Mouse (Mus musculus): ENCODE measurements at regions not wholly inside any gene's neighbourhood (a gene's known extent, or its start where the extent isn't known, plus 50 kb on each side); places are given as distances from the start of the nearest gene placed in this dataset.

DNA sequence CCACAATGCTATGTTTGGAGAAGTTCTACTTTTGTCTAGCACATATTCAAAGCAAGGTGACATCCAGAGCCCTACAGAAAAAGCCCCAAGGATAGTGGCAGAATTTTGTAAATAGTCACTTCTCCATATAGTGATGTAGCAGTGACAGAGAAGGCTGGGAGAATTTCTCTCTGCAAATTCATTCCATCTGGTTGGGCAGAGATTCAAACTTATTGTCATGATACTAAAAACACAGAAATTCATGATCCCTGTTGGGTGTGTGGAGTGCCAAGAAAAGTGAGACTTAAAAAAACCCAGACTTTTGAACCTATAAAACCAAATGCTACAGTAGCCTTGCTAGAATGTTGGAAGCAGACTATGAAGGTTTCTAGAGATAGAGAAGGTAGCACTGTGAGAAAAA lies 983.0 kb downstream of the Serpinb8 start:
- H3K4me1 ChIP-seq (ENCODE audit: control insufficient read depth, insufficient read depth, low read length): no peaks in the 10 kb centered on the region
- no peaks in the 10 kb centered on the region for H3K36me3 ChIP-seq (replicated peaks; ENCODE audit: control insufficient read depth, insufficient read depth, low read depth, low read length)
- no peak overlapping the region for H3K4me3 ChIP-seq (ENCODE audit: low read depth, low read length)
- H3K9ac ChIP-seq (replicated peaks; ENCODE audit: low read length): no peak overlapping the region
- H3K27ac ChIP-seq (replicated peaks; ENCODE audit: low read depth, low read length): no peak overlapping the region
- H3K27me3 ChIP-seq (ENCODE audit: control insufficient read depth, insufficient read depth, low read length): no peaks in the 10 kb centered on the region
- DNase-seq (ENCODE audit: low spot score): no peak
- ATAC-seq (replicated peaks; ENCODE audit: insufficient number of reproducible peaks, low FRiP score, low TSS enrichment, low read depth): no peak
- no peaks in the 10 kb centered on the region for H3K9me3 ChIP-seq (replicated peaks; ENCODE audit: control insufficient read depth, low read length)
- H3K4me2 ChIP-seq (ENCODE audit: low read depth, low read length): no peak overlapping the region

GRCm38 (mm10) chr1:108576806-108577205 lies 987.0 kb downstream of the Serpinb8 start:
- Histone ChIP-seq H3K9me3 (replicated peaks; ENCODE audit: control insufficient read depth, low read length) (no peaks in the 10 kb centered on the region), H3K27me3 (ENCODE audit: control insufficient read depth, insufficient read depth, low read length) (no peaks in the 10 kb centered on the region), H3K4me2 (ENCODE audit: low read depth, low read length) (no peak overlapping the region), H3K4me3 (ENCODE audit: low read depth, low read length) (no peak overlapping the region), H3K9ac (replicated peaks; ENCODE audit: low read length) (no peak overlapping the region), H3K4me1 (ENCODE audit: control insufficient read depth, insufficient read depth, low read length) (no peaks in the 10 kb centered on the region), H3K36me3 (replicated peaks; ENCODE audit: control insufficient read depth, insufficient read depth, low read depth, low read length) (no peaks in the 10 kb centered on the region), H3K27ac (replicated peaks; ENCODE audit: low read depth, low read length) (no peak overlapping the region)
- WGBS: 82% methylated on average over 6 of the region's 6 CpGs
- DNase-seq (ENCODE audit: low spot score): no peak
- ATAC-seq (replicated peaks; ENCODE audit: insufficient number of reproducible peaks, low FRiP score, low TSS enrichment, low read depth): no peak

DNA sequence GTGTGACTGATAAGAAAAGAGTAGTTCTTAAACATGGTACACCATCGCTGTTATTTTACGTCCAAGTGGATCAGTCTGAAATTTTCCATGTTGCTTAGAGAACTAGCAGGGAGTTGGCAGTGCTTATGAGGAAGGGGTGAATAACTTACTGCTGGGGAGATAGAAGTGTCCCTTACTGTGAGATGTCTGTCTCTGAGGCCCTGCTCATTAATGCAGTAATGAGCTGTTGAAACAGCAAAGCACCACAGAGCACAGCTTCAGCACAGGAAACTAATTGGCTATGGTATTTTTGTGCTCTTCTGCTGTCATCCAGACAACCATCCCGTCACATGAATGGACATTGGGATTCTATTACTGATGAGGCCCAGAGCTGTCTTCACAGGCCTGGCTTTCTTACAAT lies 988.0 kb downstream of the Serpinb8 start:
- Histone ChIP-seq H3K36me3 (replicated peaks; ENCODE audit: control insufficient read depth, insufficient read depth, low read depth, low read length) (no peaks in the 10 kb centered on the region), H3K9ac (replicated peaks; ENCODE audit: low read length) (no peak overlapping the region), H3K9me3 (replicated peaks; ENCODE audit: control insufficient read depth, low read length) (no peaks in the 10 kb centered on the region), H3K4me1 (ENCODE audit: control insufficient read depth, insufficient read depth, low read length) (no peaks in the 10 kb centered on the region), H3K4me3 (ENCODE audit: low read depth, low read length) (no peak overlapping the region), H3K27ac (replicated peaks; ENCODE audit: low read depth, low read length) (no peak overlapping the region), H3K27me3 (ENCODE audit: control insufficient read depth, insufficient read depth, low read length) (no peaks in the 10 kb centered on the region), H3K4me2 (ENCODE audit: low read depth, low read length) (no peak overlapping the region)
- no peak for DNase-seq (ENCODE audit: low spot score)
- ATAC-seq (replicated peaks; ENCODE audit: insufficient number of reproducible peaks, low FRiP score, low TSS enrichment, low read depth): no peak
- WGBS: 69% methylated on average over 3 of the region's 3 CpGs

DNA sequence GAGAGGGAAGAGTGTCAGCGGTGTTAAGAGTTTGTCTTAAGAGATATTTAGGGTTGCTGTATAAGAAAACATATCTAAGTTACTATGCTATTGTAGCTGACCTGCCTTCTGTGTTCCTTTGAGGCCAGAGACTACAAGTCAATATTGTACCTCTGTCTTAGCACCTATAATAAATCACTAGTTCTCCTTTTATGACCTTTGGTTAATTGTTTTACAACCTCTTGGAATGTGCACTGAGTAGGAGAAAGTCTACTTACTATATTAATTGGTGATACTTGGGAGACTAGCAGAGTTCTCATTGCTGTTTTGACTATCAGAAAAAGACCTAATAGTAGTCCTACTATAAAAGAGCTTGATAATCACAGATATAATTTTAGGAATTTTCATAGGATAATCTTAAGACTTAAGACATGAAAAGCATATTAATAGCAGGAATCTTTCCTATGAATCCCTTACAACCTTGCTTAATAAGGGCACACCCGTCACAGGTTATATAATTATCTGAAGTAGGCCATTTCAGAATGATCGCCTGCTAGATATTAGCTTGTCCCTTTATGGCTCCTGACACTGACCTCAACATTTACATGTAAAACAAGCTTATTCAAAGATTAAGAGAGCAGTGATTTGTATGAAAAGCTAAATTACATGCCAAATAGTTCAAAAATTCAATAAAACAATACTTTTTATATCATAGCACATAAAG lies 1003.1 kb downstream of the Serpinb8 start:
- H3K4me3 ChIP-seq (ENCODE audit: low read depth, low read length): no peak overlapping the region
- H3K9ac ChIP-seq (replicated peaks; ENCODE audit: low read length): no peak overlapping the region
- H3K27me3 ChIP-seq (ENCODE audit: control insufficient read depth, insufficient read depth, low read length): no peaks in the 10 kb centered on the region
- no peaks in the 10 kb centered on the region for H3K36me3 ChIP-seq (replicated peaks; ENCODE audit: control insufficient read depth, insufficient read depth, low read depth, low read length)
- H3K27ac ChIP-seq (replicated peaks; ENCODE audit: low read depth, low read length): no peak overlapping the region
- 88% methylated on average over 3 of the region's 3 CpGs for WGBS
- no peak overlapping the region for H3K4me2 ChIP-seq (ENCODE audit: low read depth, low read length)
- ATAC-seq (replicated peaks; ENCODE audit: insufficient number of reproducible peaks, low FRiP score, low TSS enrichment, low read depth) (no peak), DNase-seq (ENCODE audit: low spot score) (no peak)
- H3K9me3 ChIP-seq (replicated peaks; ENCODE audit: control insufficient read depth, low read length): no peaks in the 10 kb centered on the region
- no peaks in the 10 kb centered on the region for H3K4me1 ChIP-seq (ENCODE audit: control insufficient read depth, insufficient read depth, low read length)

DNA sequence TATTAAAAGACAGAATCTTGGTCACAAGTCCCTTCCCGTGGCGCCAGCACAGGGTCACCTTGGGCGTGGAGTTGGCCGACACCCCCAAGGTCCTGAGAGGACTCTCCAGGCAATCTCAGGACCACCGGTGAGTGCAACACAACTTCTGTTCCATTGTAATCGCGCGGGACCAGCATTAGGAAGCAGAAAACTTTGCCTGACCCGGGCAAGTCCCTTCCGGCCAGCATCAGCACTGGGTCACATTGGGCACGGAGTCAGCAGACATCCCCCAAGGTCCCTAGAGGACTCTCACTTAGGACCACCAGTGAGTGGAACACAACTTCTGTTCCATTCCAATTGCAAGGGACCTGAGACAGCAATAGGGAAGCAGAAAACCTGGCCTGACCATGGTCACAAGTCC lies 1007.3 kb downstream of the Serpinb8 start:
- no peak overlapping the region for H3K4me2 ChIP-seq (ENCODE audit: low read depth, low read length)
- ATAC-seq (replicated peaks; ENCODE audit: insufficient number of reproducible peaks, low FRiP score, low TSS enrichment, low read depth) (no peak), DNase-seq (ENCODE audit: low spot score) (no peak)
- H3K4me1 ChIP-seq (ENCODE audit: control insufficient read depth, insufficient read depth, low read length): no peaks in the 10 kb centered on the region
- no peak overlapping the region for H3K9ac ChIP-seq (replicated peaks; ENCODE audit: low read length)
- H3K9me3 ChIP-seq (replicated peaks; ENCODE audit: control insufficient read depth, low read length): no peaks in the 10 kb centered on the region
- H3K36me3 ChIP-seq (replicated peaks; ENCODE audit: control insufficient read depth, insufficient read depth, low read depth, low read length): no peaks in the 10 kb centered on the region
- no peak overlapping the region for H3K4me3 ChIP-seq (ENCODE audit: low read depth, low read length)
- H3K27me3 ChIP-seq (ENCODE audit: control insufficient read depth, insufficient read depth, low read length): no peaks in the 10 kb centered on the region
- 92% methylated on average over 11 of the region's 11 CpGs for WGBS
- no peak overlapping the region for H3K27ac ChIP-seq (replicated peaks; ENCODE audit: low read depth, low read length)

Measured in embryonic facial prominence, embryonic 11.5 days (tissue).